Mouse (Mus musculus): ENCODE results near the gene Brat1.

The Brat1 gene

DNA sequence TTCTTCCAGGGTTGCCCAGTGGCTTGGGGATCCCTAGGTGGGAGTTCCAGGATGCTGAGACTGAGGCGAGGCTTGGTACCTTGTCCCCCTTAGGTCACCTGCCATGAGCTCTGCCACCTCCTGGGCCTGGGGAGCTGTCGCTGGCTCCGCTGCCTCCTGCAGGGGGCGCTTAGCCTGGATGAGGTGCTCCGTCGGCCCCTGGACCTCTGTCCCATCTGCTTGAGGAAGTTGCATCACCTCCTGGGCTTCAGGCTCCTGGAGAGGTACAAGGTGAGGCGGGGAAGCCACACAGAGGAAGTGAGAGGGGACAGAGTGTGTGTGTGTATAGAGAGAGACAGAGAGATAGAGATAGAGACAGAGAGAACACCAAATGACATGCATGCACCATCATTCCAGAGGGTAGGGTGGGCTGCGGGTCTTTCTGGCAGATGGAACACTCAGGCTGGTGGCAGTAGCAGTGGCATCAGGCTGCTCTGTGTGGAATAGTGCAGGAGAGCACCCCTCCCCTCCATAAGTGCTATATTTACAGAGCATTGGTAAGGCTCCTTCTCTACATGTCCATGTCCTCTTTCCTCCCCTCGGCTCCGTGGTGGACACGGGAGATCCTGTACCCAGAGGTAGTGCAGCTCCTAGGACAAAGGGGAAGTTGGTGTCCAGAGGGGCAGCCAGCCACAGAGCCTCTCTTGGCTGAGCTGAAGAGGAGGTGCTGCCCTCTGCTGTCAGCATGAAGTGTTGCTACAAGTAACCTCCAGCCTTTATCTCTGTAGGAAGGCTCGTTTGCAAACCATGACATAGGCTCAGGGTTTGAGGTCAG is 44.5 kb downstream of the Brat1 start:
- DNase-seq = peak; percentile 87

DNA sequence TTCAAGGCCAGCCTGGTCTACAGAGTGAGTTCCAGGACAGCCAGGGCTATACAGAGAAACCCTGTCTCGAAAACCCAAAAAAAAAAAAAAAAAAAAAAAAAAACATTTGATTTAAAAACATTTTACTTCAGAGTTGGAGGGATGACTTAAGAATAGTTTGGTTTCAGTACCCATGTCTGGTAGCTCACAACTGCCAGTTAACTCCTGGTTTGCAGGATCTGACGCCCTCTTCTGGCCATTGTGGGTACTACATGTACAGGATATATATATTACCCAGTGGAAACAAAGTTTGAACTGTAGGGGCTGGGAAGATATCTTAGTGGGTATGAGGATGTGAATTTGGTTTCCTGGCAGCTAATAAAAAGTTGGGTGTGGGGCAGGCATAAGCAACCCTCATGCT is 46.1 kb downstream of the Brat1 start:
- DNase-seq = peak; percentile 62

DNA sequence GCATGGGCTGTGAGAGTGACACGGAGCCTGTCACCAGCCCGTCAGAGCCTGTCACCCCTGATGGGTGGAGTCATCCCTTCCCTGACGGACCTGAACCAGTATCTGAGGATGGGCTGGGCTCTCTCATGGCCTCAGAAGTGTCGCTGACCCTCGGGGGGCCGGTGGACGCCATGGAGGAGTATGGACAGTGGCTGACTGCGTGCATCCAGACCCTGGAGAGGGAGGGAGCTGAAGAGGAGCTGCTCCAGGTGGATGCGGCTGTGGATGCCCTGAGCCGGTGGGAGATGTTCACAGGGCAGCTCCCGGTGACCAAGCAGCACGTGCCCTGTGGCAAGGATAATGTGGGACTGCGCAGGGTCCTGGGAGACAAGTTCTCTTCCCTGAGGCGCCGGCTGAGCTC is 47.2 kb downstream of the Brat1 start:
- no peak for DNase-seq

DNA sequence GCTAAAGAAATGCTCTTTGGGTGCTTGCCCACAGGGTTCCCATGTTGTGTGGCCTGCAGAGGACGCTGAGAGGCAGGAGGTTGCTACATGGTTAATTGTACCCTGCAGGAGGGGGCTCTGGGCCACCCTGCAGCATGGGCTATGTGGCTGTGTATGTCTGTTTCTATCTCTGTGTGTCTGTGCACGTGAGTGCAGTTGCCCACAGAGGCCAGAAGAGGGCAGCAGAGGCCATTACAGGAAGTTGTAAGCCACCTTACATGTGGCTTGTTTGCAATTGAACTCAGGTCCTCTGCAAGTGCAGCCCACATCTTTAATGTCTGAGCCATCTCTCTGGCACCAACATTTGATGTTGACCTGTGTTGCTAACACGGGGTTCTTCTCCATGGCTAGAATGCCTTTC is 47.8 kb downstream of the Brat1 start:
- no peak for DNase-seq

DNA sequence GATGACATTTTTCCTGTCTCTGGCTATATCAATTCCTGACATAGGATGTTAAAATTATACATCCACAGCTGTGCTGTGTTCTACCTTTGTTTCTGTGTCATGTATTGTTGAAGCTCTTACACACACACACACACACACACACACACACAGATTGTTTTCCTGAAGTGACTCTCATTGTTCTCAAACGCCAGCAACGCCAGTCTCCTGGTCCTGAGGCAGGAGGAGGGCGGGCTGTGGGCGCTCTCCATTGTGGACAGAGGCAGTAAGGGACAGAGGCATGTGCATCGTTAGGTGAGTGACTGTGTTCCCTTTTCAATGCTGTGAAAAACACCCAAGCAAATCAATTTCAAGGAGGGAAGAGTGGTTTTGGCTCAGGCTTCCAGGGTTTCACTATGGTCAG is 48.4 kb downstream of the Brat1 start:
- DNase-seq = peak; percentile 52

DNA sequence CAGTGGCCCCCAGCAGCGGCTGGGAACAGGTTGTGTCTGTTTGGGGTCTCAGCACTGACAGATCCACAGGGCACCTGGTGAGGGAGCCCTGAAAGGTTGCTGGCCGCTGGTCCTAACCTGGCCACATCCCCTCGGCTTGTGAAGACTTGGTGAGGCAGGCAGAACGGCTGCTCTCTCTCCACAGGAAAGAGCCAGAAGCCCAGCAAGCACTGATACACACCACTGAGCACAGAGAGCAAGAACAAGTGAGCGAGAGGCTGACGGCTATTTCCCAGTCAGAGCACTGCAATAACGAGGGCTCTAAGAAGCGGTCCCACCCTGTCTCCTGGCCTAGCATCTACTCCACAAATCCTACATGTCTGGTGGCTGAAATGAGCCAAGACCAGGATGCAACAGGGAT is 54.1 kb downstream of the Brat1 start:
- DNase-seq = no peak

DNA sequence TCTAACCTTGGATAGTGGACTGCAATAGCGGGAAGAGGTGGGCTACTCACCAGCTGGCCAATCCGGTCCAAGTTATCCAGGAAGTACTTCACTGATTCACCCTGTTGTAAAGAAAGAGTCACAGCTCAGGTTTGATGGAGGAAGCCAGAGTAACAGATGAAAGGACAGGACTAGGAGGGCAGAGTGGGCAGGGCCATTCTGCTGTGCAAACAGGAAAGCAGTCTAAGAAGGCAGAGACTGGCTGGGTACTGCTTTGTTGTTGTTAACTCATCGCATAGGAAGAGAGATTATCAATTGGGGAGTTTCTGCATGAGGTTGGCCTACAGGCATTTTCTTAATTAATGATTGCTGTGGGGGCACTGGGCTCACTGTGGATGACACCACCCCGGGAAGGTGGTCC is 57.7 kb downstream of the Brat1 start:
- no peak for DNase-seq

DNA sequence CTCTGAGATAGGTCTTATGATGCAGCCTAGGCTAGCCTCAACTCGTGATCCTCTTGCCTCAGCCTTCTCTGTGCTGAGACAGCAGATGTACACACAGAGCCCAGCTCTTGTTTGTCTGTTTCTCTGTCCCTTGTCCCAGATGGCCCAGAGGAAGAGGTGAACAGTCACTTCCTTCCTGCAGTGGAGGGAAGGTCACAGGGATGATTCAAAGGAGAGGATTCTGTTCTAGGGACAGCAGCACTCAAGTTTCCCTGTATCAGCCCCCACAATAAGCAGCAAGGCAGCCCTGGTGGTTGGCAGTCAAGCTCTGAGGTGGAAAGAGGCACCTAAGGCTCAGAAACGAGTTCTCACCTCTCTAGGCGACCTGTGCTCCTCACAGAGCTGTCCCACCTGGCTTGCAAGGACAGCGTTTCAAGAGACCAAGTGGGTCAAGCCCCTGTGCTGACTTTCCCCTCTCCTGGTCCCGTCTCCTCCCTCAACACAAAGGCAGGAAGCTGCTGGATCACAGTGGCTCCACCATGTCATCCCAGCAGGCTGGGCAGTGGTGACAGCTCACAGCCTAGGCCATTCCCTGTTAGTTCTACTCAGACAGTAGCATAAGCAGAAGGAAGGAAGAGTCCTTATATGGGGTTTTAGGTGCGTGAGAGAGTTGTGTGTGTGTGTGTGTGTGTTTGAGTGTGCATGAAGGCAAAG is 60.3 kb downstream of the Brat1 start:
- peak; percentile 58 for DNase-seq

DNA sequence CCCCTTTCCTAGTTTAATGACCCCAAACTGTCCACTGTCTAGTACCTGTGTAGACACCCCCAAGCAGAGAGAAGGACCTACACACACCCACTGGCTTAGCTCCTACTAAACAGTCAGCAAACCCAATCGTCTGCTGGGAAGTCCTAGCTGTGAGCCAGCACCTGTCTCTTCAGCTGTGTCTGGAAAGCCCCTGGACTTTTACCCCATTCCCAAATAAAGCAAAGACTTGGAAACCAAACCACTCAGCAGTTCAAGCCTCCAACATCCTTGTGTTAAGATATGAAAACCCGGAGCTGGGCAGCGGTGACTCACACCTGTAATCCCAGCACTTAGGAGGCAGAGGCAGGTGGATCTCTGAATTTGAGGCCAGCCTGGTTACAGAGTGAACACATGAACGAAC is 61.8 kb downstream of the Brat1 start:
- DNase-seq = no peak

DNA sequence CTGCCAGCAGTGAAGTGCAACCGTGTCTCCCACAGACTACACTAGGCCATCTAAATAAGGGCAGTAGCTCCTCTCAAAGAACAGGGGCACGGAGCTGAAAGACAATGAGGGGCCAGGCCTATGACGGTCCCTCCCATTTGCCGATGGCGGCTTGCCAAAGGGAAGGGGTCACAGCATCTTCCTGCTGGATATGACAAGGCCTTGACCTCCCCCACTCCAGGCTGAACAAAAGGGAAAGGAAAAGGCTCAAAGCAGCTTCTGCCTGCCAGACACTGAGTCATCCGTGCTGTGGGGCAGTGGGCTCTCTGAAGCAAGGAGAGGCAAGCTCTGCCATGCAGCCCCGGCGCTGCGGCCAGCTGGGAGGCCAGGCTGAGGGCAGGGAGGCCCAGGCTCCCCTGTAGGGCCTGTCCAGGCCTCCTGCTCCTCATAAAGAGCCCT is 62.9 kb downstream of the Brat1 start:
- DNase-seq = peak; percentile 96

DNA sequence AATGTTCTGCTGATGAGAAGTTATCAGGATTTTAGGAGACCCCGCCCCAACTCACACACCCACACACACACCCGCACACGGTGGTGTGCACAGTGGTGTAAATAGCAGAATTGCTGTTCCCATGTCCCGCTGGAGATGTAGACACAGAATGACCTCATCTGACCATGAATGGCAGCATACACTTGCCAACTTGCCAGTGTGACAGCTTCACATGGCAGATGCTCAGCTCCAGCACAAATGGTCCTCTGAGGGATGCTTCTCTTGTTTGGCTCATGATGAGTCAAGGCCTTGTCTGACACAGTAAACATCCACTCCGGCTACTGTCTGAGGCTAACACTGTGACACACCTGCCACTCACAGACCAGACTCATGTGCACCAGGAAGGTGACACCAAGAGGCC is 63.5 kb downstream of the Brat1 start:
- peak; percentile 61 for DNase-seq

Measured in lung, postnatal 10 days (tissue).